Mouse (Mus musculus): ENCODE data around the gene Ltc4s.

Gene Ltc4s

GRCm38 (mm10) chr11:50198219-50198846 is 40.1 kb downstream of the Ltc4s start:
- no peak for DNase-seq

- DNase-seq = no peak
Observed at GRCm38 (mm10) chr11:50197500-50197899, 40.9 kb downstream of the Ltc4s start.

- no peak for DNase-seq
Observed at GRCm38 (mm10) chr11:50194793-50195192, 43.6 kb downstream of the Ltc4s start.

- DNase-seq = no peak
Observed at GRCm38 (mm10) chr11:50194070-50194469, 44.3 kb downstream of the Ltc4s start.

GRCm38 (mm10) chr11:50192278-50192677 is 46.1 kb downstream of the Ltc4s start:
- DNase-seq = no peak

GRCm38 (mm10) chr11:50190362-50190761 is 48.1 kb downstream of the Ltc4s start:
- no peak for DNase-seq

GRCm38 (mm10) chr11:50188682-50189081 is 49.7 kb downstream of the Ltc4s start:
- no peak for DNase-seq

Data from lung, postnatal 4 days (tissue).